Mouse (Mus musculus) hindbrain, embryonic 15.5 days (tissue): Measurements from ENCODE around the gene Olfr347. TPM values are rescaled to one million over a fixed set of nuclear protein-coding genes. Genes with fewer than 3 reads are reported as not detected.

Experiments used
- ATAC-seq: fragments of 200-750 bp; cut with Nextera tagmentation; 2 replicates; pipeline ENCODE4 v1.8.0; 2017; ENCODE audit warnings: low read depth, moderate number of reproducible peaks, moderate TSS enrichment; ENCODE audit not compliant: low FRiP score
- H3K27ac ChIP-seq: fragments of 300-500 bp; sonication (generic); replicated peaks from 2 replicates; pipeline ENCODE4 v1.5.1; 2015; ENCODE audit warnings: mild to moderate bottlenecking, inconsistent platforms
- H3K27me3 ChIP-seq: fragments of 300-500 bp; sonication (generic); 2 replicates; pipeline ENCODE4 v1.6.1; 2015; ENCODE audit warnings: control low read depth, inconsistent platforms
- H3K36me3 ChIP-seq: fragments of 300-500 bp; sonication (generic); 2 replicates; pipeline ENCODE4 v1.6.1; 2015; ENCODE audit warnings: control low read depth, inconsistent platforms
- H3K4me1 ChIP-seq: fragments of 300-500 bp; sonication (generic); replicated peaks from 2 replicates; pipeline ENCODE4 v1.6.1; 2015; ENCODE audit warnings: control low read depth, inconsistent platforms
- H3K4me2 ChIP-seq: fragments of 300-500 bp; sonication (generic); 2 replicates; pipeline ENCODE4 v1.6.1; 2015; ENCODE audit warnings: moderate library complexity, mild to moderate bottlenecking, inconsistent platforms
- H3K4me3 ChIP-seq: fragments of 300-500 bp; sonication (generic); 2 replicates; pipeline ENCODE4 v1.5.1; 2015; ENCODE audit warnings: mild to moderate bottlenecking, inconsistent platforms
- H3K9ac ChIP-seq: fragments of 300-500 bp; sonication (generic); 2 replicates; pipeline ENCODE4 v1.6.1; 2015; ENCODE audit warnings: inconsistent platforms
- H3K9me3 ChIP-seq: fragments of 300-500 bp; sonication (generic); 2 replicates; pipeline ENCODE4 v1.6.1; 2016; ENCODE audit warnings: control low read depth, inconsistent platforms
- WGBS: fragments of 180-500 bp; shearing (Covaris S2); methylation state at CpG from one replicate; pipeline ENCODE4 v1.1.7; 2015; 5-methylcytosine and 5-hydroxymethylcytosine counted together
- polyA plus RNA-seq: library from polyadenylated mRNA; unstranded; fragments of >200 nt; fragmentation: Nextera tagmentation; extraction: Ambion mirVana; gene quantifications from 2 replicates; pipeline ENCODE4 v1.2.1, GENCODE M21; 2015

Olfr347 gene
- not detected in 2 replicates for polyA plus RNA-seq

GRCm38 (mm10) chr2:36731602-36732001, at the start of gene Olfr347:
Gene Olfr347 (plus strand): TSS chr2:36731902.
- H3K4me2 ChIP-seq, result no peak within 1 kb of the TSS
- H3K4me3 ChIP-seq, result no peak within 1 kb of the TSS
- H3K36me3 ChIP-seq, result no peaks in the 10 kb centered on the region
- peaks cover 6% of the 10 kb centered on the region; the same call in 1 of the 2 replicates for H3K9me3 ChIP-seq
- H3K27me3 ChIP-seq, result no peaks in the 10 kb centered on the region
- no peak within 1 kb of the TSS for H3K27ac ChIP-seq
- H3K9ac ChIP-seq, result no peak within 1 kb of the TSS
- H3K4me1 ChIP-seq, result no peaks in the 10 kb centered on the region
- no peak for ATAC-seq

GRCm38 (mm10) chr2:36685488-36685887, 46.2 kb upstream of the Olfr347 start, which contains the start of gene Olfr346:
Gene Olfr346 (plus strand): TSS chr2:36685788.
- WGBS, result 95% methylated on average over 1 of the region's 1 CpGs
- ATAC-seq, result no peak
- H3K4me1 ChIP-seq, result no peaks in the 10 kb centered on the region
- no peak within 1 kb of the TSS for H3K9ac ChIP-seq
- H3K27ac ChIP-seq, result no peak within 1 kb of the TSS
- no peak within 1 kb of the TSS for H3K4me2 ChIP-seq
- no peaks in the 10 kb centered on the region for H3K36me3 ChIP-seq
- H3K9me3 ChIP-seq, result peaks cover 8% of the 10 kb centered on the region; the same call in 1 of the 2 replicates
- no peak within 1 kb of the TSS for H3K4me3 ChIP-seq
- no peaks in the 10 kb centered on the region for H3K27me3 ChIP-seq

GRCm38 (mm10) chr2:36736226-36736625, 4.5 kb downstream of the Olfr347 start:
- Histone ChIP-seq H3K36me3 (no peaks in the 10 kb centered on the region), H3K27ac (no peak overlapping the region), H3K27me3 (no peaks in the 10 kb centered on the region), H3K4me1 (no peaks in the 10 kb centered on the region), H3K4me2 (no peak overlapping the region), H3K9ac (no peak overlapping the region), H3K9me3 (no peaks in the 10 kb centered on the region), H3K4me3 (no peak overlapping the region)
- ATAC-seq, result no peak
- WGBS, result 61% methylated on average over 3 of the region's 3 CpGs

- ATAC-seq, result no peak
- Histone ChIP-seq H3K9ac (no peak within 1 kb of the TSS), H3K36me3 (no peaks in the 10 kb centered on the region), H3K4me3 (no peak within 1 kb of the TSS), H3K4me1 (no peaks in the 10 kb centered on the region), H3K4me2 (no peak within 1 kb of the TSS), H3K9me3 (peaks cover 10% of the 10 kb centered on the region), H3K27me3 (no peaks in the 10 kb centered on the region), H3K27ac (no peak within 1 kb of the TSS)
- 74% methylated on average over 2 of the region's 2 CpGs for WGBS
Measured at GRCm38 (mm10) chr2:36783976-36784375, 52.3 kb downstream of the Olfr347 start, which contains the start of gene Olfr348. Gene Olfr348 (plus strand): TSS chr2:36784276.

Other genes starting within 250 kb of the Olfr347 start
- gene Olfr341, start 249.4 kb upstream of the Olfr347 start, polyA plus RNA-seq, result not detected in 2 replicates
- not detected in 2 replicates for gene Olfr342, start 206.9 kb upstream of the Olfr347 start, polyA plus RNA-seq
- not detected in 2 replicates for gene Olfr344, start 165.2 kb upstream of the Olfr347 start, polyA plus RNA-seq
- not detected in 2 replicates for gene Olfr345, start 91.9 kb upstream of the Olfr347 start, polyA plus RNA-seq
- not detected in 2 replicates for gene Olfr346, start 46.1 kb upstream of the Olfr347 start, polyA plus RNA-seq
- not detected in 2 replicates for gene Olfr348, start 52.4 kb downstream of the Olfr347 start, polyA plus RNA-seq
- not detected in 2 replicates for gene Olfr50, start 58.6 kb downstream of the Olfr347 start, polyA plus RNA-seq
- gene Olfr3, start 85.1 kb downstream of the Olfr347 start, polyA plus RNA-seq, result not detected in 2 replicates
- not detected in 2 replicates for gene Olfr350, start 114.4 kb downstream of the Olfr347 start, polyA plus RNA-seq
- not detected in 2 replicates for gene Olfr351, start 130.8 kb downstream of the Olfr347 start, polyA plus RNA-seq
- not detected in 2 replicates for gene Olfr352, start 136.6 kb downstream of the Olfr347 start, polyA plus RNA-seq
- gene Olfr353, start 161.0 kb downstream of the Olfr347 start, polyA plus RNA-seq, result not detected in 2 replicates
- not detected in 2 replicates for gene Olfr354, start 173.8 kb downstream of the Olfr347 start, polyA plus RNA-seq
- gene Olfr355, start 197.0 kb downstream of the Olfr347 start, polyA plus RNA-seq, result not detected in 2 replicates
- gene Olfr356, start 205.2 kb downstream of the Olfr347 start, polyA plus RNA-seq, result not detected in 2 replicates